Mouse (Mus musculus) adrenal gland, postnatal 25 days (tissue): ENCODE results near the gene Slc7a1. TPM values are rescaled to one million over a fixed set of nuclear protein-coding genes. Genes with fewer than 3 reads are reported as not detected.

ENCODE experiments used
- DNase-seq: peaks from one replicate; pipeline ENCODE4 v3.0.0; 2021; ENCODE audit warnings: mixed read lengths
- total RNA-seq: library from RNA; stranded (reverse); gene quantifications from 2 replicates; pipeline ENCODE4 v1.2.3, GENCODE M21; 2021

Gene Slc7a1
- total RNA-seq, 1 experiment from 2014 or later = 86.8 TPM

DNA sequence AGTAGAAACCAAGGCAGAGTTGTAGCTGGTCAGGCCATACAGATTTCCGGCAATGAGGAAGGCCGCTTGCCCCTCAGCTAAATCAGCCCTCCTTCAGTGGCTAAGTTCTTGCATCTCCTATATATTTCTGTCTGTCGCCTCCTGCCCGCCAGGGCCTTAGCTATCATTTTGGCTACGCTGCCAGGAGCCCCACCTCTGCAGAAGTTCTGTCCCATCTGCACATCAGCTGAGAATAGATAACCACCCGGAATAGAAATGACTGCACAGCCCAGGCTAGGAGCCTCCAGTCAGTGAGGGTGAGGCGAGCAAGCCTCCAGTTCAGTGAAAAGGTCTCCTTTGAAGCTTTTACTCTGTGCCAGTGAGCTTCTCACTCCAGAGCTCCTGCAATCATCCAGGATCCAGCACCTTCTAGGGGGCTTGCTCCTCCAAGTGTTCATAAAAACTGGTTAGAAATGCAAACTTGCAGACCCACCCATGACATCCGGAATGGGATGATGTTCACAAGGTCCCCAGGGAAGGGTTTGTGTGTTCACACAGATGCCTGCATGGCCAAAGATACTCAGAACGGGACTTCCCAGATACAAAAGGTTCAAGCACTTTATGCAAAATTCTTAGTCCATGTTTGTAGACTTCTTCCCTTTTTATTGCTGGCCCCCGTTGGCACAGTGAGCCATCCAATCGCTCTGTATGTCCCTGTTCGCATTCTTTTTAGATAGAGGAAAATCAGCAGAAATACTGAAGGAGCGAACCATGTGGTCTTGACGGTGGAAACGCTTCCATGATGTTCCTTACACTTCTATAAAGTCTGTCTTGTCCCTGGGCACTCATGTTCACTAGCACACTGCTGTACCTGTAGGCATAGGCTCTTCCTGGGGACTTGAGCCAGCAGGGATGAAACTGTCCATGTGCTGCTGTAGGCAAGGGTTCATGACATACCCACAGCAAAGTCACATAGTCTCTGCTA lies 10.4 kb downstream of the Slc7a1 start:
- DNase-seq = no peak

- no peak for DNase-seq
These were observed 11.3 kb downstream of the Slc7a1 start for GRCm38 (mm10) chr5:148388251-148389006.

GRCm38 (mm10) chr5:148387820-148388219 lies 11.9 kb downstream of the Slc7a1 start:
- DNase-seq = no peak

- no peak for DNase-seq
These were observed 13.2 kb downstream of the Slc7a1 start for GRCm38 (mm10) chr5:148386471-148386870.

DNA sequence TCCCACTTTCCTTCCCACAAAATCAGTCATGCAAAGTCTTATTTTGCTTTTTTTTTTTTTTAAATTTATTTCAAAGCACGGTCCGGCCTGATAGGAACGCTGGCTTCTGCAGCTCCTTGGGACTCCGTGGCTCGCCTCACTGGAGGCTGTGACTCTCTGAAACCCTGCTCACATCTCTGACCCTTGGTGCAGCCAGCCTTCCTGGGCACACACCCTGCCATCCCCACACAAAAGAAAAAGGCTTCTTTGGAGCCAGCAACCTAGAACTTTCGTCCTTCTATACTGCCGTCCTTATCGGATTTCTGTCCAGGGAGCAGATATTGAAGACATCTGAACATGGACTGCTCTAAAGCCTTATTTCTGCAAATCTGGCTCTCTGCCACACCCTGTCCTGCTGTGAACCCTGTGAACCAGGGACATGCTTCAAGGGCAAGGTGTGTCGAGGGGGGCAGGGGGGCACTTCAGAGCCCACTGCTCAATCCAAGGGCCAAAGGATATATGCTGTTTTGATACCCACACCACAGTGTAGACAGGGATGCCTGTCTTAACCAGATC lies 15.1 kb downstream of the Slc7a1 start:
- no peak for DNase-seq

- no peak for DNase-seq
These were observed 15.7 kb downstream of the Slc7a1 start for GRCm38 (mm10) chr5:148383841-148384500.

DNA sequence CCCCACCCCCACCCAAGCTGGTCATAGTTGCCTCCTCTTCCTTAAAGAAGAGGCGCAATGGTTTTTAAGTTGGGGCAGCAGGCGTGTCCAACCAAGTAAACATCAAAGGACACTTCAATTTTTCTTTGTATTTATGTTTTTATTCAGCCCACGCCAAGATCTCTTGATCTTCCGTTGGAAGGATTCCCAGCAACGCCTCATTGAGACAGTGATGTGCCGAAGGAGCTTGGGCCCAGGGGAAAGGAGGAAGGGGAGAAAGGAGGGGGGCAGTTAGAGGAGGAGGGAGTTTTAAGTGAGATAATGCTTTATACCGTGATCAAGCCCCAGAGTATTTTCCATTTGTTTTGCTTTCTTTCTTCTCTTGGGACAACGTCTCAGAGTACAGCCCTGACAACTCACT lies 18.6 kb downstream of the Slc7a1 start:
- no peak for DNase-seq

- DNase-seq = no peak
These were observed 19.5 kb downstream of the Slc7a1 start for GRCm38 (mm10) chr5:148380246-148380504.

DNA sequence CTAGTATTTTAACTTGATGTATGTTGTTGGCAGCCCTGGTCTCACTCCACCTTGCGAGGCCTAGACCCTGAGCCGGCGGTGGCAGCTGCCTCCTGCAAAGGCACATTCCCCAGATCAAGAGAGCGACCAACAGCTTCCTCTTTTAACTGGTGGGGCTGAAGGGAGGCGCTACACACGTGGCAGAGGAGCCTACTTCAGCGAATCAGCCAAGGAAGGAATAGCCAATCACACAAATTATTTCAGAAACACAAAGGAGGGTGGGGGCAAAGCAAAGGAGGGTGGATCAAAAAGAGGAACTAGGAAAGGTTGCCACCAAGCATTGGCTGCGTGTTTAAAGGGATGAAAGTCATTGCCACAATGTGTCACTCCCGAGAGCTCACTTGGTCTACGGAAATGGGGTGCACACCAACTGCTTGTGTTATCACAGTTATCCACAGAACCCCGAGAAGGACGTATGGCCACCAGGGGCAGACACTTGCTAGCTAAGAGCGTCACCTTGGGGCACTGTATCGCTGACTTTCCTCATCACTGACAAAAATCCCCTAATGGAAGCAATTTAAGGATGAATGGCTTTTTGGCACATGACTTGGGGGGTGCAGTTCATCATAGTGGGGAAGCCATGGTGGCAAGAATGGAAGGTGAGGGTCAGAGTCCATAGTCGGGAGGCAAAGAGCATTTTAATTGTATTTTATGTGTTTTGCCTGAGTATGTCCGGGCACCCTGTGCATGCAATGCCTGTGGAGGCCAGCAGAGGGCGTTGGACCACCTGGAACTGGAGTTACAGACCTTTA lies 20.1 kb downstream of the Slc7a1 start:
- DNase-seq = no peak

GRCm38 (mm10) chr5:148378707-148379106 lies 21.0 kb downstream of the Slc7a1 start:
- DNase-seq = no peak

GRCm38 (mm10) chr5:148378232-148378508 lies 21.5 kb downstream of the Slc7a1 start:
- no peak for DNase-seq

DNA sequence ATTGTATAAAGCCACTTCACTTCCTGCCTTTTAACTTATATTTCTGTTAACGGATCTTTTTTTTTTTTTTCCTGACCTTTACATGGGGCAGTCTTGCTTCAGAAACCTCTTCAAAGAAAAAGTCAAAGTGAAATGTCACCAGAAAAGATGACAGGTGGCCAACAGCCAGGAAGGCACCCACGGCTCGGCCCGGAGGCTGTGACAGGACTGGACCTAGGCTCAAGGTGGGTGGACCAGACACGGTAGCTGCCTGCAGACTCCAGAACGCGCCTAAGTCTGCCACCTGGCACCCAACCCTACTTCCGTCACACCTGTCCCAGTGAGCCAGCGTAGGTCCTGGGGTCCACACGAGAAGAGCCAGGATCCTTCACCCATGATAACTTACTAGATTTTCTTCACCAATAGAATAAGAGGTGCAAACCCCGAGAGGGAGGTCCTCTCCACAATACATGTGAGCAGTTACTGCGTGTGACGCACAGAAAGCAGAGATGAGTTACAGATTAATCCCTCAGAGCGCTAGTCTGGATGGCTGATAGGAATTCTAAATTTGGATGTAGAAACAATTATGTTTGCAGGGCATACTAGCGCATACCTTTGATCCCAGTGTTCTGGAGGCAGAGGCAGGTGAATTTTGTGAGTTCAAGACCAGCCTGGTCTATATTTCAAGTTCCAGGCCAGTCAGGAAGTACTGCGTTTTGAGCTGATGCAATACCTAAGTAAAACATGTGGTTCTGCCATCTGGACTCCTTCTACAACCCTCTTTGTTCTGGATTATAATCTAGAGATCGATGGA lies 22.1 kb downstream of the Slc7a1 start:
- peak; percentile 61 for DNase-seq

GRCm38 (mm10) chr5:148376358-148376757 lies 23.3 kb downstream of the Slc7a1 start:
- no peak for DNase-seq

DNA sequence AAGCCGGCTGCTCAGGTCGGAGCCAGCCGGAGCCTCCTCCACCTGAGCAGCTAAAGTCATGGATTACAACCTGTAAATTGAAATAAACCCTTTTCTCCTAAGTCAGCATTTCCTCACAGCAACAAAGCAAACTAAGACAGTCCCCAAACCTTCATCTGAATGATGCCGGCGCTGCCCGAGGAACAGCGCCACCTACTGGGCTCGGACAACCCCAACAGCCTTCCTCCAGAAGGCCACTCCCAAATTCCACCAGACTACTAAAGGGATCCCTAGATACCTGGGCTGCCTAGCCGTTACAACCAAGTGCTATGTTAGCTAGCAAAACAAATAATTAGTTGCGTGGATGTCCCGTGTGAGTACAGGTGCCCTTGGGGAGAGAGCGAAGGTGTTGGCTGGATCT lies 24.2 kb downstream of the Slc7a1 start:
- DNase-seq = no peak

GRCm38 (mm10) chr5:148373092-148373685 lies 26.5 kb downstream of the Slc7a1 start:
- no peak for DNase-seq

DNA sequence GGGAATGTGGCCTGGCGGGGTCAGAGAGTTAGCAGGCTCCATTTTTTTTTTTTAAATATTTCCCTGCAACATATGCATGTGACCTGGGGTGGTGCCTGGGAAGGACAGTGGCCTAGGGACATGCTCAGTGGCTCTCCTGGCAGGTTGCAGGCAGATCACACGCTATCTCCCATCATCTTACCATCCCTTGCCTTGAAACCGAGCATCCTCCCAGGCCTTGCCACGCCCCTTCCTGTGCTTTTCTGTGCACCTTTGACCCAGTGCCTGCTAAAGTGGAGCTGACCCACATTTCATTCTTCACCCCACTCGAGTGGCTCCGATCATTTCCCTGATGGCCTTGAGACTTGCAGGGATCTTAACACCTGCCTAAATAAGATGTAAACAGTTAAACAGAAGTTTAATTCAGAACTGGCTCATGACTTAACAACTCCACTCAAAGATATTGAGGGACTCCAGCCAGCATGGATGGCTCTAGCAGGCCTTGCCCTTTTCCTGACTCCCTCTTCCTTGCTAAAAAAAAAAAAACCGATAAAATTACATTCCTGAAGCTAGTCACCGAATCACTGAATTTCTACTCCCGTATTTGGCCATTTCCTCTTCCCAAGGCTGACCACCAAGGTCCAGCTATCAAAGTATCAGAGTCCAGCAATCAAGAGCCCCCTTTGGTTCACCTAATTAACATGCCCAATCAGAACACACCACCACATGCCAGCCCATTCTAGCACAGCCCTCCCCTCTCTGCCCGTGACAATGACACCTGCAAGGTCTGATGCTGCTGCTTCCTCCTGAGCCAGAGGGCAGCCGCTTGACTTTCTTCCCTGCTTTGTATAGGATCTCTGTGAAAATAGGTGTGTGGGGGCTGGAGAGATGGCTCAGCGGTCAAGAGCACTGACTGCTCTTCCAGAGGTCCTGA lies 27.4 kb downstream of the Slc7a1 start:
- no peak for DNase-seq

DNA sequence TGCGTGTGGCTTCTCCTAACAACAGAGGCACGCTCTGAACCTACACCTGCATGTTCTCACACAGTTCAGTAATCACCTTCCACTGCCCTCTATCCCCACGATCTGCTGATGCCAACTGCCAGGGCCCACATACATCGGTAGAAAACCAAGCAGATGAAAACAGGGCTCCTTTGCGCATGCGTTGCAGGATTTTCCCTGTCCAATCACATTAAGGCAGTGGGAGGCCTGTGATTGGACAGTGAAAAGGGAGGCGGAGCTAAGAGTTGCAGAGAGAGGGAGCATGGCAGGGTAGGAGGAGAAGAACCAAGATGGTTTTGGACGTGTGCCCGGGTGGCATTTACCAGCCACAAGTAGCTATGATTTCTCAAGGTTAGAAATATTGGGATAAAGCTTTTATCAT lies 28.3 kb downstream of the Slc7a1 start:
- no peak for DNase-seq

DNA sequence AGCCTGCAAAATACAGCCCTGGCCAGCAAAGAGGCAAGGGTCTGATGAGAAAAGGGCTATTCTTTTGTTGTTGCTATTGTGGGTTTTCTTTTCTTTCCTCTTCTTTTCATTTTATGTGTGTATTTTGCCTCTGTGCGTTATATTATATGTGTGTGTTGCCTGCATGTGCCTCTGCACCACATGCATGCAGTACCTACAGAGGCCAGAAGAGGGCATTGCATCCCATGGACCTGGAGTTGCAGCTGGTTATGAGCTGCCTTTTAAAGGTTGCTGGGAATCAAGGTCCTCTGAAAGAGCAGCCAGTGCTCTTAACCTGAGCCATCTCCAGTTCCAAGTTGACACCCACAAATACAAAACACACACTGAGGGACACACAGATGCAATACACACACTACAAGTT lies 29.1 kb downstream of the Slc7a1 start:
- DNase-seq = peak; percentile 60

GRCm38 (mm10) chr5:148369178-148369577 lies 30.5 kb downstream of the Slc7a1 start:
- no peak for DNase-seq

DNA sequence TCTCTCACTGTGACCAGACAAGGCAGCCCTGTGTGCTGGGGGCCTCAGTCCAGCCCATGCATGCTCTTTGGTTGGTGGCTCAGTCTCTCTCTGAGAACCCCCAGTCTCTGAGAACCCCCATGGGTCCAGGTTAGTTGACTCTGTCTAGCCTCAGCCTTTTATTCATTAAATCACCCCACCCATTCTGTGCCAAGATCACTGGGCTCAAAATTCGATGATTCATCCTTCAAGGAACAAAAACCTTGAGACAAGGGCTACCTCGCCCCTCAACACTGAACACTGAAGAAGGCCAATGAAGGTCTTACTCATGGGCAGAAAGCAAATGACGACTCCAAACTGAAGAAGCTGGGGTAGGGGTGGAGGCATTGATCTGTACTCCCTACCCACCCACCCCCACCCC lies 31.9 kb downstream of the Slc7a1 start:
- no peak for DNase-seq
